Mouse (Mus musculus) kidney, embryonic 14.5 days (tissue): ENCODE measurements around the gene Sez6. TPM values are rescaled to one million over a fixed set of nuclear protein-coding genes. Genes with fewer than 3 reads are reported as not detected.

Experiments
- ATAC-seq: fragments of 200-750 bp; cut with Nextera tagmentation; 2 replicates; pipeline ENCODE4 v1.8.0; 2017; ENCODE audit warnings: moderate number of reproducible peaks, mild to moderate bottlenecking, moderate TSS enrichment, moderate library complexity; ENCODE audit not compliant: low FRiP score, low TSS enrichment
- H3K27ac ChIP-seq: fragments of 300-500 bp; sonication (generic); 2 replicates; pipeline ENCODE4 v1.5.1; 2014; ENCODE audit warnings: low read depth, mild to moderate bottlenecking, low read length, moderate library complexity, mixed read lengths
- H3K27me3 ChIP-seq: fragments of 300-500 bp; sonication (generic); 2 replicates; pipeline ENCODE4 v1.6.1; 2014; ENCODE audit warnings: mild to moderate bottlenecking, low read length; ENCODE audit not compliant: control insufficient read depth, insufficient read depth
- H3K36me3 ChIP-seq: fragments of 300-500 bp; sonication (generic); 2 replicates; pipeline ENCODE4 v1.6.1; 2014; ENCODE audit warnings: low read length, mixed read lengths; ENCODE audit not compliant: control insufficient read depth, insufficient read depth
- H3K4me1 ChIP-seq: fragments of 300-500 bp; sonication (generic); 2 replicates; pipeline ENCODE4 v1.6.1; 2014; ENCODE audit warnings: low read length, mixed read lengths; ENCODE audit not compliant: control insufficient read depth, insufficient read depth
- H3K4me2 ChIP-seq: fragments of 300-500 bp; sonication (generic); replicated peaks from 2 replicates; pipeline ENCODE4 v1.6.1; 2014; ENCODE audit warnings: low read depth, mild to moderate bottlenecking, low read length
- H3K4me3 ChIP-seq: fragments of 300-500 bp; sonication (generic); 2 replicates; pipeline ENCODE4 v1.5.1; 2014; ENCODE audit warnings: mild to moderate bottlenecking, low read length
- H3K9ac ChIP-seq: fragments of 300-500 bp; sonication (generic); 2 replicates; pipeline ENCODE4 v1.6.1; 2014; ENCODE audit warnings: low read depth, mild to moderate bottlenecking, low read length, moderate library complexity
- H3K9me3 ChIP-seq: fragments of 300-500 bp; sonication (generic); 2 replicates; pipeline ENCODE4 v1.6.1; 2016; ENCODE audit warnings: low read length; ENCODE audit not compliant: control insufficient read depth
- WGBS: fragments of 180-500 bp; shearing (Covaris S2); extraction: QIAGEN DNeasy Blood & Tissue Kit; methylation state at CpG from one replicate; pipeline ENCODE4 v1.1.7; 2014; 5-methylcytosine and 5-hydroxymethylcytosine counted together
- polyA plus RNA-seq: library from polyadenylated mRNA; unstranded; fragments of >200 nt; fragmentation: Nextera tagmentation; extraction: Ambion mirVana; gene quantifications from 2 replicates; pipeline ENCODE4 v1.2.1, GENCODE M21; 2014

Sez6 gene
- polyA plus RNA-seq, 1 experiment from 2014 or later, result not detected

- Histone ChIP-seq H3K4me1 (no peaks in the 10 kb centered on the region), H3K9me3 (no peaks in the 10 kb centered on the region), H3K9ac (no peak overlapping the region), H3K27me3 (peaks cover 51% of the 10 kb centered on the region), H3K27ac (no peak overlapping the region), H3K4me2 (no peak overlapping the region), H3K4me3 (no peak overlapping the region), H3K36me3 (no peaks in the 10 kb centered on the region)
- WGBS, result 28% methylated on average over 6 of the region's 6 CpGs
- no peak for ATAC-seq
Measured at GRCm38 (mm10) chr11:77913505-77913904, 17.1 kb upstream of the Sez6 start.

- H3K27me3 ChIP-seq, result peaks cover 51% of the 10 kb centered on the region
- WGBS, result 2% methylated on average over 31 of the region's 32 CpGs
- peak overlapping the region; percentile 8; the same call in 1 of the 2 replicates for H3K4me3 ChIP-seq
- no peak for ATAC-seq
- no peaks in the 10 kb centered on the region for H3K9me3 ChIP-seq
- no peak overlapping the region for H3K9ac ChIP-seq
- no peaks in the 10 kb centered on the region for H3K4me1 ChIP-seq
- no peak overlapping the region for H3K27ac ChIP-seq
- H3K4me2 ChIP-seq, result no peak overlapping the region
- no peaks in the 10 kb centered on the region for H3K36me3 ChIP-seq
Measured at GRCm38 (mm10) chr11:77914598-77915260, 15.9 kb upstream of the Sez6 start.

- Histone ChIP-seq H3K9ac (no peak overlapping the region), H3K27me3 (peaks cover 49% of the 10 kb centered on the region), H3K4me2 (no peak overlapping the region), H3K27ac (no peak overlapping the region), H3K9me3 (no peaks in the 10 kb centered on the region), H3K4me1 (no peaks in the 10 kb centered on the region), H3K36me3 (no peaks in the 10 kb centered on the region), H3K4me3 (no peak overlapping the region)
- 85% methylated on average over 4 of the region's 4 CpGs for WGBS
- no peak for ATAC-seq
Measured at GRCm38 (mm10) chr11:77916741-77917140, 13.9 kb upstream of the Sez6 start.

- no peak for ATAC-seq
- H3K27me3 ChIP-seq, result peaks cover 52% of the 10 kb centered on the region
- H3K9ac ChIP-seq, result no peak overlapping the region; the same call in 1 of the 2 replicates
- H3K9me3 ChIP-seq, result no peaks in the 10 kb centered on the region
- no peaks in the 10 kb centered on the region for H3K36me3 ChIP-seq
- no peaks in the 10 kb centered on the region for H3K4me1 ChIP-seq
- H3K4me2 ChIP-seq, result no peak overlapping the region
- no peak overlapping the region for H3K27ac ChIP-seq
- H3K4me3 ChIP-seq, result no peak overlapping the region
- 36% methylated on average over 10 of the region's 10 CpGs for WGBS
Measured at GRCm38 (mm10) chr11:77917166-77917565, 13.4 kb upstream of the Sez6 start.

GRCm38 (mm10) chr11:77923285-77923684, 7.3 kb upstream of the Sez6 start:
- Histone ChIP-seq H3K4me2 (no peak overlapping the region), H3K9me3 (no peaks in the 10 kb centered on the region), H3K27ac (no peak overlapping the region), H3K4me3 (no peak overlapping the region), H3K9ac (no peak overlapping the region), H3K4me1 (no peaks in the 10 kb centered on the region), H3K27me3 (peaks cover 19% of the 10 kb centered on the region; the same call in 1 of the 2 replicates), H3K36me3 (no peaks in the 10 kb centered on the region)
- 80% methylated on average over 4 of the region's 4 CpGs for WGBS
- no peak for ATAC-seq

GRCm38 (mm10) chr11:77925836-77926657, 4.6 kb upstream of the Sez6 start:
- Histone ChIP-seq H3K27me3 (peaks cover 32% of the 10 kb centered on the region), H3K4me1 (peaks cover 3% of the 10 kb centered on the region; the same call in 1 of the 2 replicates), H3K9ac (no peak overlapping the region), H3K27ac (no peak overlapping the region), H3K9me3 (no peaks in the 10 kb centered on the region), H3K4me2 (no peak overlapping the region), H3K4me3 (no peak overlapping the region), H3K36me3 (no peaks in the 10 kb centered on the region)
- no peak for ATAC-seq
- 21% methylated on average over 9 of the region's 9 CpGs for WGBS

GRCm38 (mm10) chr11:77926666-77927065, 3.9 kb upstream of the Sez6 start:
- Histone ChIP-seq H3K36me3 (no peaks in the 10 kb centered on the region), H3K4me3 (no peak overlapping the region), H3K27ac (no peak overlapping the region), H3K9ac (no peak overlapping the region), H3K27me3 (peaks cover 37% of the 10 kb centered on the region), H3K4me2 (no peak overlapping the region), H3K9me3 (no peaks in the 10 kb centered on the region), H3K4me1 (peaks cover 9% of the 10 kb centered on the region; the same call in 1 of the 2 replicates)
- ATAC-seq, result no peak
- 5% methylated on average over 9 of the region's 9 CpGs for WGBS

- WGBS, result 64% methylated on average over 5 of the region's 5 CpGs
- no peak overlapping the region for H3K4me3 ChIP-seq
- no peak overlapping the region for H3K27ac ChIP-seq
- ATAC-seq, result no peak
- H3K4me1 ChIP-seq, result peaks cover 10% of the 10 kb centered on the region; the same call in 1 of the 2 replicates
- no peak overlapping the region for H3K4me2 ChIP-seq
- H3K9ac ChIP-seq, result no peak overlapping the region
- H3K36me3 ChIP-seq, result no peaks in the 10 kb centered on the region
- peaks cover 45% of the 10 kb centered on the region for H3K27me3 ChIP-seq
- H3K9me3 ChIP-seq, result no peaks in the 10 kb centered on the region
Measured at GRCm38 (mm10) chr11:77927837-77928236, 2.8 kb upstream of the Sez6 start.
